9 mouse cellular contexts compared by ENCODE assay signal in the genomic region with DNA sequence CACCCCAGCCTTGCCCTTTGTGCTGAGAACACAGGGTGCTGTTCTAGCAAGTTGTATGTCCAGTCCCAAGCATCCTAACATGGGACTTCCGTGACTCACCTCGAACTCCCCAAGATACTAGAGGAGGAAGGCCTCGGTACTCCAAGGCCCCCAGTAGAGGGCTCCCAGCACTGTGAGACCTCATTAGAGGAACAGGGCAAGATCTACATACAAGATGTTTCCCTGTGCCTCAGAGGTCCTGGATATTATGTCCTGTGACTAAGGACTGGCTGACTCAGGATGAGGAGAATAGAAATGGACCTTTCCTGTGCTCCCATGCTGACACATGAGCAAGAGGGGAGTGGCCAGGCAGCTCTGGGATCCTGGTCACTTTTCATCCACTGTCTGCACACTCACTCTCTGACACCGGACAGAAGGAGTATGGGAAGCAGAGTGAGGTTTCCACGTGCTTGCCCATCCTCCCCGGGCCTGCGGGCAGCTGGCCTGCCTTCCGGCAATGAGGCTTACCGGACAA. TPM values are rescaled to one million over a fixed set of nuclear protein-coding genes. Genes with fewer than 3 reads are reported as not detected.
DNase-seq lines count a peak whose midpoint lies in the region; ATAC-seq and TF ChIP-seq lines count a peak whose summit lies in the region.
"Had no signal": no experiment of that assay in that cellular context is flagged by ENCODE, and none has a peak within 500 bp of the region (broad histone marks: within the 10 kb centered on the region; RNA-seq: fewer than 3 reads in every experiment).

No protein-coding gene starts in this region.

- peaks cover 23 to 79% of the 10 kb centered on the region in 2 experiments for H3K36me3 ChIP-seq in CH12.LX (replicated peaks in 1 of 2; ENCODE audit: control insufficient read depth in 1 of 2, insufficient read depth in 1 of 2, low read length in 1 of 2)
- H3K36me3 ChIP-seq in intestine, embryonic 16.5 days (ENCODE audit: control insufficient read depth, insufficient read depth, low read length): no peaks in the 10 kb centered on the region
- H3K36me3 ChIP-seq in hindbrain, embryonic 14.5 days (replicated peaks; ENCODE audit: control insufficient read depth, insufficient read depth): no peaks in the 10 kb centered on the region

- dilution Hi-C loops in CH12.LX (cut with MboI; ENCODE audit: extremely low pct_ligation_motif_present, extremely low pct_unique_long_range_greater_than_20kb, low sequenced_read_pairs): no loop called here

- TF ChIP-seq POLR2A in CH12.LX (IDR thresholded peaks at IDR 0.05; ENCODE audit: low read depth, low read length): no peak

- TF ChIP-seq EP300 in CH12.LX (IDR thresholded peaks at IDR 0.05; ENCODE audit: low read length): no peak

- peak; percentile 54 for TF ChIP-seq CTCF in layer of hippocampus, adult 2 months (conservative IDR thresholded peaks at IDR 0.05)
- peak in 1 of 2 experiments; percentile 58; a peak in 2 of 4 replicates for TF ChIP-seq CTCF in CH12.LX (conservative IDR thresholded peaks at IDR 0.05 in 1 of 2, IDR thresholded peaks at IDR 0.05 in 1 of 2; ENCODE audit: low read depth in 2 of 2, low read length in 2 of 2)

- 66% methylated on average over 9 of the region's 9 CpGs for WGBS in intestine, embryonic 16.5 days
- WGBS in hindbrain, embryonic 14.5 days: 69% methylated on average over 9 of the region's 9 CpGs

- peak; percentile 36 for TF ChIP-seq RAD21 in CH12.LX (IDR thresholded peaks at IDR 0.05; ENCODE audit: low read depth, low read length)

- H3K4me3 ChIP-seq in layer of hippocampus, adult 2 months: no peak overlapping the region
- H3K4me3 ChIP-seq in CH12.LX (replicated peaks in 1 of 3; ENCODE audit: low read depth in 2 of 3, low read length in 2 of 3, poor library complexity in 1 of 3): no peak overlapping the region
- H3K4me3 ChIP-seq in intestine, embryonic 16.5 days (ENCODE audit: low read length): no peak overlapping the region
- no peak overlapping the region for H3K4me3 ChIP-seq in hindbrain, embryonic 14.5 days (replicated peaks; ENCODE audit: low read length)

- no peaks in the 10 kb centered on the region for H3K79me2 ChIP-seq in CH12.LX (replicated peaks; ENCODE audit: control insufficient read depth, extremely low read depth, insufficient read depth, poor library complexity, severe bottlenecking)

- no peak overlapping the region for H3K27ac ChIP-seq in layer of hippocampus, adult 2 months
- no peak overlapping the region for H3K27ac ChIP-seq in CH12.LX (ENCODE audit: insufficient read depth, low read depth)
- no peak overlapping the region for H3K27ac ChIP-seq in intestine, embryonic 16.5 days (ENCODE audit: low read length)
- H3K27ac ChIP-seq in hindbrain, embryonic 14.5 days: no peak overlapping the region

- peak; percentile 32 for DNase-seq in embryo, embryonic 10 days (ENCODE audit: low spot score)
- no peak for DNase-seq in embryo, embryonic 9.5 days (ENCODE audit: extremely low spot score)
- DNase-seq in layer of hippocampus, adult 2 months (ENCODE audit: low spot score in 2 of 2): no peak
- no peak for DNase-seq in layer of hippocampus, adult 9-10 months (ENCODE audit: low spot score)
- peak; percentile 16 for DNase-seq in CH12.LX (ENCODE audit: extremely low read depth)
- DNase-seq in testis, postnatal 10 days (ENCODE audit: low spot score): no peak
- DNase-seq in hindbrain, embryonic 14.5 days (ENCODE audit: low spot score): no peak

- peak; percentile 53; the same call in 1 of the 2 replicates for ATAC-seq in intestine, embryonic 16.5 days
- no peak for ATAC-seq in hindbrain, embryonic 14.5 days (ENCODE audit: low FRiP score)

- no peak overlapping the region for H3K4me2 ChIP-seq in CH12.LX (ENCODE audit: insufficient read depth, low read depth, poor library complexity, severe bottlenecking)
- no peak overlapping the region for H3K4me2 ChIP-seq in intestine, embryonic 16.5 days (ENCODE audit: low read depth, low read length)
- no peak overlapping the region for H3K4me2 ChIP-seq in hindbrain, embryonic 14.5 days (replicated peaks)

- in situ Hi-C loops in CH12.LX (cut with MboI; ENCODE audit: low pct_ligation_motif_present, low pct_unique_long_range_greater_than_20kb, low sequenced_read_pairs): loop anchor here (5.0 to 10.0 kb wide), 2 partner anchors 60 to 373 kb away; partner anchors contain the start of gene Slc5a10

- H3K9ac ChIP-seq in CH12.LX (ENCODE audit: insufficient read depth, low read depth): no peak overlapping the region
- no peak overlapping the region for H3K9ac ChIP-seq in intestine, embryonic 16.5 days (ENCODE audit: low read depth, low read length)
- H3K9ac ChIP-seq in hindbrain, embryonic 14.5 days: no peak overlapping the region

- H3K9me3 ChIP-seq in CH12.LX (replicated peaks; ENCODE audit: low read length): no peaks in the 10 kb centered on the region
- H3K9me3 ChIP-seq in intestine, embryonic 16.5 days (ENCODE audit: control insufficient read depth, low read length): no peaks in the 10 kb centered on the region
- H3K9me3 ChIP-seq in hindbrain, embryonic 14.5 days (ENCODE audit: control insufficient read depth, low read length): no peaks in the 10 kb centered on the region

- H3K27me3 ChIP-seq in CH12.LX (replicated peaks): peaks cover 2% of the 10 kb centered on the region
- no peaks in the 10 kb centered on the region for H3K27me3 ChIP-seq in intestine, embryonic 16.5 days (replicated peaks; ENCODE audit: control insufficient read depth, insufficient read depth, low read length)
- H3K27me3 ChIP-seq in hindbrain, embryonic 14.5 days (ENCODE audit: control insufficient read depth, insufficient read depth, low read length): no peaks in the 10 kb centered on the region

- no peaks in the 10 kb centered on the region for H3K4me1 ChIP-seq in CH12.LX (ENCODE audit: control insufficient read depth in 1 of 2, insufficient read depth in 2 of 2)
- peaks cover 6% of the 10 kb centered on the region; the same call in 1 of the 2 replicates for H3K4me1 ChIP-seq in intestine, embryonic 16.5 days (ENCODE audit: control insufficient read depth, insufficient read depth, low read length)
- H3K4me1 ChIP-seq in hindbrain, embryonic 14.5 days (replicated peaks; ENCODE audit: control insufficient read depth, insufficient read depth, low read length): no peaks in the 10 kb centered on the region

TF ChIP-seq in CH12.LX, 34 proteins besides CTCF, POLR2A, EP300 and RAD21:
- TF ChIP-seq SMC3 (IDR thresholded peaks at IDR 0.05; ENCODE audit: low read depth, low read length) (peak; percentile 58), NRF1 (IDR thresholded peaks at IDR 0.05; ENCODE audit: low read depth, low read length) (no peak)

RNA-seq across cellular contexts. Expression of gene Slc47a2, which starts 9.5 kb away (rescaled TPM):
- total RNA-seq in layer of hippocampus, adult 2 months (2021): not detected
- total RNA-seq in CH12.LX (2012; rRNA removed) (0.38 and 0.68 TPM in 2 replicates), CH12.LX (2014; rRNA removed) (0.08 and 0.24 TPM in 2 replicates)
- 0.37 and 0.39 TPM in 2 replicates for polyA plus RNA-seq in CH12.LX (2012; ENCODE audit: insufficient read length, low read depth)
- polyA plus RNA-seq in intestine, embryonic 16.5 days (2015; fragmentation: Nextera tagmentation; extraction: Ambion mirVana): not detected in 2 replicates
- 0.08 TPM in 1 of 2 replicates, not detected in the other for polyA plus RNA-seq in hindbrain, embryonic 14.5 days (2014; fragmentation: Nextera tagmentation; extraction: Ambion mirVana)
- polyA plus RNA-seq: limb, embryonic 11.5 days had no signal

RNA-seq across cellular contexts. Expression of gene Slc47a1, which starts 25.9 kb away (rescaled TPM):
- total RNA-seq in layer of hippocampus, adult 2 months (2021): 1 to 10 TPM; 1.7 to 2.3 TPM
- 31.4 and 46.4 TPM in 2 replicates for total RNA-seq in CH12.LX (2012; rRNA removed)
- 24.3 and 26.2 TPM in 2 replicates for total RNA-seq in CH12.LX (2014; rRNA removed)
- polyA plus RNA-seq in CH12.LX (2012; ENCODE audit: insufficient read length, low read depth): 29.3 and 30.3 TPM in 2 replicates
- 12.5 and 17.5 TPM in 2 replicates for polyA plus RNA-seq in intestine, embryonic 16.5 days (2015; fragmentation: Nextera tagmentation; extraction: Ambion mirVana)
- 0.13 TPM in 1 of 2 replicates, not detected in the other for polyA plus RNA-seq in hindbrain, embryonic 14.5 days (2014; fragmentation: Nextera tagmentation; extraction: Ambion mirVana)

Comparison
In these comparisons a context has a peak if more than half of its experiments do, and no peak if none do; other contexts are left out.
1. DNase-seq: peak in embryo, embryonic 10 days (single experiment) and CH12.LX (single experiment); none in embryo, embryonic 9.5 days (single experiment), layer of hippocampus, adult 2 months (0 of 2), layer of hippocampus, adult 9-10 months (single experiment), testis, postnatal 10 days (single experiment) and hindbrain, embryonic 14.5 days (single experiment).
2. RNA of gene Slc47a1, which starts 25.9 kb away (polyA plus RNA-seq): 29.3 to 30.3 TPM in CH12.LX and 12.5 to 17.5 TPM in intestine, embryonic 16.5 days; 0.13 TPM in hindbrain, embryonic 14.5 days; every median in the first group is over 10 times any median in the second.